Mouse (Mus musculus) mesoderm, embryonic 11.5 days (tissue): ENCODE measurements at regions not wholly inside any gene's neighbourhood (a gene's known extent, or its start where the extent isn't known, plus 50 kb on each side); places are given as distances from the start of the nearest gene placed in this dataset.

ENCODE experiments used
- DNase-seq: peaks from one replicate; pipeline ENCODE4 v3.0.0-alpha.2; 2012; ENCODE audit warnings: low read depth, low spot score

DNA sequence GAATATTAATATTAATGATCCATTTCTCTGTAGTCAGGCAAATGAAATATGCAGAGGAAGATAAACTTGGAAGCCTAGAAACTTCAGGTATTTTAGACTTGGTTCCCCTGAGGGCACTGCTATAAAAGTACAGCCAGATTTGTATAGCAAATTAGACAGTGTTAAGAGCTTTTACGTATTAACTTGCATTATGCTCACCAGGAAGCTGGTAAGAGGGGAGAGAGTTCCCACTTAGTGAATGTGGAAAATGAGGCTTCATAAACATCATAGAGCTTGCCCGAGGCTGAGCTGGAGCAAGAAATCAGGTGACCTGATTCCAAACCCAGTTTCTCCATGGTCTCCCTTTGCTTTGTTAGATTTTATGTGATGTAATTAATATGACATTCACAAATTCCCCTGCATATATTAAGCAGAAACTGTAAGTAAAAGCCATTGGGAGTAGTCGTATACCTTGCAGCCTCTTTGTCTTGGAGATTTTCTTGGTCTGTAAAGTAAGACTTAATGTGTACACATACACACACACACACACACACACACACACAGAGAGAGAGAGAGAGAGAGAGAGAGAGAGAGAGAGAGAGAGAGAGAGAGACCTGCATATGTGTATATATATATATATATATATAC lies 718.9 kb upstream of the Isx start:
- no peak for DNase-seq

DNA sequence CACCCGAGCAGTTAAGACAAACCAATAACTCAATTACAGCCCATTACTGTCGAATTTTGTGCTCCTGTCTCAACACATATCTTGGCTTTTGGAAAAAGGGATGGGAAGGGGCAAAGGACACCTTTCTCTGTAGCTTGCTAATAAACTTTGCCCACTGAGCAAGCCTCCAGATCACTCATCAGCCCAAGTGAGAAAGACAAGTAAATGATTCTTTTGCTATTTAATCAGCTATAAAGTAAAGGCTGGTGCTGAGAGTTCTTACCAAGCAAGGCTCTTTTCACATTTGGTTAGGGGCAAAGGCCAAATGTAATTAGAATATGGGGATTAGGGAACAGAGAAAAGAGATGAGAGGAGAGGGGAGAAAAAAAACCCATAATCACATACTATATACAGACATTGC lies 703.4 kb upstream of the Isx start:
- no peak for DNase-seq

DNA sequence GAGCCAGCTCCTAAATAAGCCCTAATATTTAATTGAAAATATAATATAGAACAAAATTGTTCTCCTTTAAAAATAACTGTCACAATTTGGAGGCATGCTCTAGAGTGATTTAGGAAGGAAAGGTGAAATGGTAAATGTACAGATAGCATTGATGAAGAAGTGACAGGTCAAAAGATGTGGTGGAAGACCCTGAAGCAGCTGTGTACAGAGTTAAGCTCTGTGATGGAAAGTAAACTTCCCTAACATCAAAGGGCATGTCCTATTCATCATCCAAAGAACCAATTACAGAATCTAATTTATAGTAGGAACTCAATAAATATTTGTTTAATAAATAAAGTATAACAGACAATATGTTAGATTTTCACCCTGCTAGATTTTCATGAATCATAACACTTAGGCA lies 702.3 kb upstream of the Isx start:
- no peak for DNase-seq

DNA sequence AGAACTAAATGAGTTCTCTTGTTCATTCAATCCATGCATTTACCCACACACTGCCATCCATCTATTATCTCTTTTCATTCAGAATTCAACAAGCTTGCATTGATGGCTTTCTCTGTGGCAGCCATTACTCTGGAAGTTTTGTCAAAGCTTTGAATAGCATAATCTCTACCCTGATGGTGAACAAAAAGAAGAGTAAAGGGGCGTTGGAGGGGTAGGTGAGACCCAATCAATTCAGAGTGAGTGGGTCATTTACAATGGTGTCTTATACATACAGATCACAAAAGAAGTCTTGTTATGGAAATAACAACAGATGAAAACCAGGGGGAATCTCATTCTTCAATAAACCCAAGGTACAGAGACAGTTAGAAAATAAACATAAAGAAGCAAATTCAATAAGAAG lies 701.9 kb upstream of the Isx start:
- DNase-seq: peak; percentile 20

DNA sequence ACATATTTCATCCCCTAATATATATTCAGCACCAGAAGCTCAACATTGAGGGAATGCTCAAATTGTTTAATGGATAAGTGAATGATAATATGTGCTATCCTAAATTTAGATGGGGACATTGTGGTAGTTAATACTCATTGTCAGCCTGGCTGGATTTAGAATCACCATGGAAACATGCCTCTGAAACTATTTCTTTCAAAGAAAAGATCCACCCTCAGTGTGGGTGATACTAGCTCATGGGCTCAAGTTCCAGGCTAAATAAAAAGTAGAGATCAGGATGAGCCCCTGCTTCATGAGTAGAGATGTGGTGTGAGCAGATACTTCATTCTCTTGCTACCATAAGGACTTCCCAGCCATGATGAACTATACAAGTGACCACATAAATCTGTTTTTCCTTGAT lies 668.4 kb upstream of the Isx start:
- no peak for DNase-seq

DNA sequence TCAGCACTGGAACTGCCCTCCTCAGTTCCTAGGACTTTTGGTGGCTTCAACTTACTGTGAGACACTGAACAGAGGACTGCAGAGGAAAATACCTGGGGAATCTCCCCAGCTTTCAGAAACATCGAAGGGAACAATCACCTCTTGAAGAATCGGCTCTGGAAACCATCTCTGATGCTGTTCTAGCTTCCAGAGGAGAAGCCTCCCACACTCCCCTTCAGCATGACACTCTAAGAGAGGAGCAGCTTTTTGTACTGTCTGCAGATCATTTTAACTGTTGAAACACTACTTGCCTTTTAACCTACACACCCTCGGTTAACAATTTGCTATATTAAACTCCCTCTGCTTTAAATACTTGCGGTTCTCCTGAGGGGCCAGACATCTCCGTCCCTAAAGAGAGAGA lies 664.7 kb upstream of the Isx start:
- DNase-seq: no peak

DNA sequence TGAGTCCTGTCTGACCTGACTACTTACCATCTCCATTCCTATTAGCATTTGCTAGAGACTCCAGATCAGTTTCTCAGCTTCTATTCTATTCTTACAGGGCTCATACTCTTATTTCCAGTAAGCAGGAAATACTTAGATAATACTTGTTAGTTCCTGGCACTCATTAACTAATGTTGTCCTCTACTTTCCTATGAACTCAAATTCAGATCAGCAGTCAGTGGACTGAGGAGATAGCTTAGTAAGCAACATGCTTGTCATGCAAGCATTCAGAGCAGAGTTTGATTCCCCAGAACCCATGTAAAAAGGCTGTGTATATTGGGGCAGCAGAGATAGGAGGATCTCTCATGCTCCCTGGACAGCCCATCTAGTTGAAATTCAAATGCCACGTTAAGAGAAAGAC lies 656.2 kb upstream of the Isx start:
- no peak for DNase-seq
